Mouse (Mus musculus) stomach, embryonic 16.5 days (tissue): ENCODE measurements at regions not wholly inside any gene's neighbourhood (a gene's known extent, or its start where the extent isn't known, plus 50 kb on each side); places are given as distances from the start of the nearest gene placed in this dataset.

ENCODE experiments used
- ATAC-seq: fragments of 200-750 bp; cut with Nextera tagmentation; 2 replicates; pipeline ENCODE4 v1.8.0; 2017; ENCODE audit warnings: moderate number of reproducible peaks, moderate TSS enrichment; ENCODE audit not compliant: insufficient read depth, low FRiP score
- H3K27ac ChIP-seq: fragments of 300-500 bp; sonication (generic); 2 replicates; pipeline ENCODE4 v1.5.1; 2014; ENCODE audit warnings: low read length
- H3K27me3 ChIP-seq: fragments of 300-500 bp; sonication (generic); 2 replicates; pipeline ENCODE4 v1.6.1; 2014; ENCODE audit warnings: low read length, control low read depth, mixed read lengths; ENCODE audit not compliant: control insufficient read depth, insufficient read depth
- H3K36me3 ChIP-seq: fragments of 300-500 bp; sonication (generic); 2 replicates; pipeline ENCODE4 v1.6.1; 2014; ENCODE audit warnings: low read length; ENCODE audit not compliant: control insufficient read depth, insufficient read depth
- H3K4me1 ChIP-seq: fragments of 300-500 bp; sonication (generic); 2 replicates; pipeline ENCODE4 v1.6.1; 2014; ENCODE audit warnings: low read length, control low read depth, mixed read lengths; ENCODE audit not compliant: control insufficient read depth, insufficient read depth
- H3K4me2 ChIP-seq: fragments of 300-500 bp; sonication (generic); 2 replicates; pipeline ENCODE4 v1.6.1; 2014; ENCODE audit warnings: low read depth, low read length, mixed read lengths
- H3K4me3 ChIP-seq: fragments of 300-500 bp; sonication (generic); replicated peaks from 2 replicates; pipeline ENCODE4 v1.5.1; 2014; ENCODE audit warnings: mild to moderate bottlenecking, low read length
- H3K9ac ChIP-seq: fragments of 300-500 bp; sonication (generic); 2 replicates; pipeline ENCODE4 v1.6.1; 2014; ENCODE audit warnings: low read length
- H3K9me3 ChIP-seq: fragments of 300-500 bp; sonication (generic); replicated peaks from 2 replicates; pipeline ENCODE4 v1.6.1; 2016; ENCODE audit warnings: low read length, control low read depth; ENCODE audit not compliant: control insufficient read depth
- WGBS: fragments of 180-500 bp; shearing (Covaris S2); extraction: QIAGEN DNeasy Blood & Tissue Kit; methylation state at CpG from one replicate; pipeline ENCODE4 v1.1.7; 2014; 5-methylcytosine and 5-hydroxymethylcytosine counted together

DNA sequence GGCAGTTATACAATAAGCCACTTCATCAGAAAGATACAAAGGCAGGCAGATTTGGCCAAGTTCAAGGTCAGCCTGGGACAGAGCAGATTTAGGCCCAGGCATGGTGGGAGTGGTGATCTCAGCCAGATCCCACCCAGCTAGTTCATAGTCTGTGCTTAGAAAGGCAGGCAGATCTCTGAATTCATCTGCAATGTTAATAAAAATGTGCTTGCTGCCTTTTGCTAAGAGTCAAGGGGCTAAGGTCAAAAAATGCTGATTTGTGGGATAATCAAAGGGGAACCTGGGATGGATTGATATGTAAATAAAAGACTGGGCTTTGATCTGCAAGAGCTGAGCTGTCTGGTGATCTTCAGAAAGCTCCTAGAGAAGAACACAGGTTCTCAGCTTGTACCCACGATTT is 109.2 kb upstream of the Creb1 start:
- Histone ChIP-seq H3K36me3 (no peaks in the 10 kb centered on the region), H3K27me3 (no peaks in the 10 kb centered on the region), H3K4me1 (no peaks in the 10 kb centered on the region), H3K9ac (no peak overlapping the region), H3K27ac (no peak overlapping the region), H3K4me3 (no peak overlapping the region), H3K9me3 (no peaks in the 10 kb centered on the region), H3K4me2 (no peak overlapping the region)
- ATAC-seq: no peak
- 74% methylated on average over 1 of the region's 1 CpGs for WGBS

DNA sequence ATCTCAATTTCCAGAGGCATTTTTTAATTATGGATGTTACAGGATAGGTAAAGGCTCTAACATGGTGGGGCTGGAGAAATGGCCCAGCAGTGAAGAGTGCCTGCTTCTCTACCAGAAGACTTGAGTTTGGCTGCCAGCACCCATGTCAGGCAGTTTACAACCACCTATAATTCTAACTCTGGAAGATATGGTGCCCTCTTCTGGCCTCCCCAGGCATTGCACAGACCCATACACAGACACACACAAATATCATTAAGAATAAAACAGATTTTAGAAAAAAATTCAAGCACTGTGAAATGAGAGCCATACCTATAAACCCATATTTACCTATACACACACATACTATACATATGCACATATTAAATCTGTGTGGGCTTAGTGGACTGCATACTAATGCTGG is 113.9 kb upstream of the Creb1 start:
- no peaks in the 10 kb centered on the region for H3K4me1 ChIP-seq
- no peaks in the 10 kb centered on the region for H3K9me3 ChIP-seq
- no peak overlapping the region for H3K4me2 ChIP-seq
- ATAC-seq: no peak
- no peak overlapping the region for H3K27ac ChIP-seq
- H3K27me3 ChIP-seq: no peaks in the 10 kb centered on the region
- H3K9ac ChIP-seq: no peak overlapping the region
- H3K36me3 ChIP-seq: no peaks in the 10 kb centered on the region
- H3K4me3 ChIP-seq: no peak overlapping the region

DNA sequence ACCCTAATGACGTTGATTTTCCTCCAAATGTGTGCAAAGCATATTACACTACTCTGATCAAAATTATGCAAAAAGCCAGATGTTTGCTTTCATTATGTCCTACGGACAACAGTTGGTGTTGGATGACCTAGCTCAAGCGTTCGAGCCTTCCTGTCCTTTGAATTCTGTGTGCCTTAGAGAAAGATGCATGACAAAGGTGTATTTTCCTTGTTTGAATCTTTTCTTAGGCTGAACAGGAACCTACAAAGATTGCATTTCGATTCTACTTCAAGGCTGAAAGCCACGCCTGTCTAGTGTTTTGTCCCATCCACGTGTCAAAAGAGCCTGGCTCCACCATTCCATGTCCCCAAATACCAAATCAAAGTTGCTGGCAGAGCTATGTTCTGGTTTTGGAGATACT is 116.5 kb upstream of the Creb1 start:
- no peak overlapping the region for H3K4me3 ChIP-seq
- ATAC-seq: no peak
- WGBS: 79% methylated on average over 7 of the region's 7 CpGs
- no peaks in the 10 kb centered on the region for H3K4me1 ChIP-seq
- H3K9me3 ChIP-seq: no peaks in the 10 kb centered on the region
- no peak overlapping the region for H3K9ac ChIP-seq
- no peaks in the 10 kb centered on the region for H3K27me3 ChIP-seq
- no peak overlapping the region for H3K4me2 ChIP-seq
- H3K36me3 ChIP-seq: no peaks in the 10 kb centered on the region
- no peak overlapping the region for H3K27ac ChIP-seq

DNA sequence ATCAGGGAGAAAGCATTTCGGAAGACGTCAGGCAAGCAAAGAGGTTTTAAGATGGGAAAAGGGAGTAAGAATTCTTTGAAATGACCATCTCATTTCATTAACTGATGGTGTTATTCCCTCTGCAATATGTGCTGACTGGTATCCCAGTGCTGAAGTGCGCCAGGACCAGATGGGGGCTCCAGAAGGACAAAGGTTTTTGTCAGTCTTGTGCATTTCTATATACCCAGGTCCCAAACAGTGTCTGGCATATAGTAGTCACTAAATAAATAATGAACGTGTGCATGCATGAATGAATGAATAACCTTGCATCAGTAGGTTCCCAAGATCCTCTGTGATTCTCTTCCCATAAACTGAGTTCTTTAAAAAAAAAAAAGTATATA is 119.3 kb upstream of the Creb1 start:
- Histone ChIP-seq H3K4me3 (no peak overlapping the region), H3K36me3 (no peaks in the 10 kb centered on the region), H3K27ac (no peak overlapping the region), H3K9ac (no peak overlapping the region), H3K4me1 (no peaks in the 10 kb centered on the region), H3K4me2 (no peak overlapping the region), H3K27me3 (no peaks in the 10 kb centered on the region), H3K9me3 (no peaks in the 10 kb centered on the region)
- 63% methylated on average over 4 of the region's 4 CpGs for WGBS
- ATAC-seq: no peak

DNA sequence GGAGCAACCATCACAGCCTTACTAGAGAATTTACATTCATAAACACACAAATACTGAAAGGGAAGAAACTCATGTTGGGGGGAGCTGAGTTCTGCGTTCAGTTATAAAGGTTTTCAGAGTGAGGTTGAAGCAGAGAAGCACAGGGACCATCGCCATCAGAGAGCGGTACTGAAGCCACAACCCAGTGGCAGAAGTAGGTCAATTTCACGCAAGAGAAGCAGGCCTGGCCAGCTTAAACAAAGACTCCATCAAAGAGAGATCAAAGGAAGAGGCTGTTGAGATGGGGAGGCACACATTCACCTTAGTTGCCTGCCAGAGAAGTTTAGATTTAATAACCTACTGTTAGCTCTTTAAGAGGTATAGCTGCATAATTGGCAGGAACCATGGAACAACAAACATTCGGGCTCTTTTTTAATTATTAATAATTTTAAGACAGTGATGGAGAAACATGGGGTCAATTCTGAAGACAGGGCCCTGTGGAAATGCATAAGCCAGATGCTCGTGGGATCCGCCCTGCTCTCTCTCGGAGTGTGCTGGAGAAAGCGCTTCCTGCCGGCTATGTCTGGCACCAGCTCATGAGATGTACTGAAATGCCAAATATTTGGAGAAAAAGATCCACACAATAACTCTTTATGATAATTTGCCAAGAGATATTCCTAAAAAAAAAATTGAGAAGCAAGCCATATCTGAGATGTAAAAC is 119.8 kb upstream of the Creb1 start:
- Histone ChIP-seq H3K4me2 (no peak overlapping the region), H3K9ac (no peak overlapping the region), H3K9me3 (no peaks in the 10 kb centered on the region), H3K36me3 (no peaks in the 10 kb centered on the region), H3K27ac (no peak overlapping the region), H3K27me3 (no peaks in the 10 kb centered on the region), H3K4me3 (no peak overlapping the region), H3K4me1 (no peaks in the 10 kb centered on the region)
- ATAC-seq: no peak
- WGBS: 59% methylated on average over 10 of the region's 10 CpGs

DNA sequence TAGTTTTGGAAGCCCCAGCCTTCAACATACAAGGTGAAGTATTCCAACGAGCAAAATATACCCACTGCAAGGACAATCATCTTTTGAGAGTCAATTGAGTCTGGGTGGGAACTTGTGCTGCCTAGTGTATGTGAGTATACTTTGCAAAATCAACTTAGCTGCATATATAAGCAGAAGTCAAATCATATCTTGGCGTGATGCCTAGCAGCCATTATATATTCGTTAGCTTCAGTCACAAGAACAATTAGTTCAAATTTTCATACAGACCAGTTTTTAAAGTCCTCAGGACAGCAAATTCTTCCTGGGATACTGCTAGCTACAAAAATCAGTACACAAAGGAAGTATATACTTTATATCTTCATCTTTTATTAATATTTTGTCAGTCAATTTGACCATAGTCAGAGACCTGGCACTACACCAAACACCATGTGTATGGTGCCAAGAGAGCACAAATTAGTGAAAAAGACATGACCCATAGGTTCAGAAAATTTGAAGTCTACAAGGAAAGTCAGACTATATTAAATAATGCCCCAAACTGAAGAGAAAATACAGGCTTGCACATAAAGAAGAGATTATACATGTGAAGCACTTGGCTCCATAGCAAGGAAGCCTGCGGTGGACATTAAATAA is 120.5 kb upstream of the Creb1 start:
- H3K9me3 ChIP-seq: no peaks in the 10 kb centered on the region
- no peaks in the 10 kb centered on the region for H3K4me1 ChIP-seq
- no peak for ATAC-seq
- H3K27me3 ChIP-seq: no peaks in the 10 kb centered on the region
- no peaks in the 10 kb centered on the region for H3K36me3 ChIP-seq
- no peak overlapping the region for H3K27ac ChIP-seq
- H3K4me3 ChIP-seq: no peak overlapping the region
- WGBS: 67% methylated on average over 4 of the region's 4 CpGs
- no peak overlapping the region for H3K9ac ChIP-seq
- H3K4me2 ChIP-seq: no peak overlapping the region

DNA sequence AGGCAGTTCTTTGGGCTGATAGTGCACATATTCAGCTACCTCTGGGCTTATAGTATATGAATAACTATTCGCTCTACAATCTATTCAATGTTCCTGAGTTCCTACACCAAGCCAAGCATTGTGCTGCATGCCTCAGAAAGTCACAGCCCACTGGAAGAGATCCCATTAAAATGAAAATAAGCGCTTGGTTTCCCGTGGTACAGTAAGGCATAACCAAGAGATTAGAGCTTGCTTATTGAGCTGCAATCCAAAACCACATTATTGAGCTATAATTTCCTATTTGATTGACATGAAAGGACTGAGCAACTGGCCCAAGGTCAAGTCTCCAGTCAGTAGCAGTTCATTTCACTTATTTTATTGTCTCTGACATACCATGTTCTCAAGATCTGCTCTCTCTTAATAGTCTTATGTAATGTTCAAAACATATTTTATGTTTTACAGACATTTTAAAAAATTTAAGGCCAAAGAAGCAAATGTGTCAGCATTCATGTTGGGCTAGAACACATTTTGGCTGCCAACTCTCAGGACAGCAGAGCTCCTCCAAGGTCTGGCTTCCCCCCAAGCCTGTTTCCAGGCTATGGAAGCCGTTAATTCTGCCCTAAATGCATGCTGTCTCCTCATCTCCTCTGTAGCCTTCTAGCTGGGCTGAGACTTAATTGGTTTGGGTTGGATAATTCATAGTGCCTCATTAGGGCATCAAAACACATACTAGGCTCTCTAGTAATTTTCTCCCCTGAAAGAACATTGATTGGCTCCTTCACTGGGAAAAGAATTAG is 123.5 kb upstream of the Creb1 start:
- Histone ChIP-seq H3K4me3 (no peak overlapping the region), H3K9me3 (no peaks in the 10 kb centered on the region), H3K27ac (no peak overlapping the region), H3K36me3 (no peaks in the 10 kb centered on the region), H3K4me2 (no peak overlapping the region), H3K4me1 (no peaks in the 10 kb centered on the region), H3K9ac (no peak overlapping the region), H3K27me3 (no peaks in the 10 kb centered on the region)
- no peak for ATAC-seq
- 69% methylated on average over 4 of the region's 4 CpGs for WGBS

DNA sequence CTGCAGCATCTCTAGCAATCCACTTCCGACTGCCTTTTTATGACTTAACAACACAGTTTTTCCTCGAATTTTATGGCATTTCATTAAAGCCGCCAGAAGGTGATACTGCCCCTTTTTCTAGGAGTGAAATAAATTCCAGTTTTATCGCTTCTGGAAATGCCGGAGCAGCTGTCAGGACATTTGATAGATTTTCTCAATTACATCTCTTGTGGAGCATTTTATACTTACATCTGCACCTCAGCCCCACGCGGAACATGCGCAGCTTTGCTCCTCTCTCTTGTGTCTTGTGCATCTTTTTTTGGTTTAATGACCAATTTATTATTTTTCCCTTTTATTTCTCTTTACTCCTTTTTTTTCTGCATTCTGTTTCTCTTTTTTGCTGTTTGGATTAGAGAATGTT is 140.9 kb upstream of the Creb1 start:
- no peak overlapping the region for H3K27ac ChIP-seq
- H3K4me2 ChIP-seq: no peak overlapping the region
- H3K9me3 ChIP-seq: no peaks in the 10 kb centered on the region
- ATAC-seq: no peak
- H3K27me3 ChIP-seq: no peaks in the 10 kb centered on the region
- 66% methylated on average over 8 of the region's 8 CpGs for WGBS
- no peaks in the 10 kb centered on the region for H3K4me1 ChIP-seq
- H3K4me3 ChIP-seq: no peak overlapping the region
- H3K36me3 ChIP-seq: no peaks in the 10 kb centered on the region
- H3K9ac ChIP-seq: no peak overlapping the region

DNA sequence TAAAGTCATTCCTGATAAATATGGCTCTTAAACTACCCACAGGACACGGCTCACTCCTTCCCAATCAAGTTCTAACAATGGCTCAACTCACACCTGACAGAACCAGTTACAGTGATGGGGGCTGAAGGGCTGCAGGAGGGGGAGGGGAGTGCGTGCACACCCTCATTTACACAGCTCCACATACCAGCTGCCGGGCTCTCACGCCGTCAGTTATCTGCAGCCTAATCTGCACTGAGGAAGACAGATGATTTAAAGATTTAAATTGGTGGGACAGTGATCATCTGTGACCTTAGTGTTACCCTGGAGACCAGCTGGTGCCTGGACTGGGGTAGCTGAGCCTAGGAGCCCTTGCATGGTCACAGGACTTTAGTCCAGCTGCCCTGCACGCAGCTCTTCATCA is 151.2 kb upstream of the Creb1 start:
- Histone ChIP-seq H3K9me3 (no peaks in the 10 kb centered on the region), H3K9ac (no peak overlapping the region), H3K27me3 (no peaks in the 10 kb centered on the region), H3K27ac (no peak overlapping the region), H3K4me2 (no peak overlapping the region), H3K4me1 (no peaks in the 10 kb centered on the region), H3K4me3 (no peak overlapping the region), H3K36me3 (no peaks in the 10 kb centered on the region)
- 7% methylated on average over 6 of the region's 6 CpGs for WGBS
- peak; percentile 25; the same call in 1 of the 2 replicates for ATAC-seq
